Mouse (Mus musculus): ENCODE measurements around the gene Aoc1. TPM values are rescaled to one million over a fixed set of nuclear protein-coding genes. Genes with fewer than 3 reads are reported as not detected.
"Not testable (repeated sequence)": the region's sequence is repeated elsewhere in the genome, so short reads cannot be mapped to it uniquely, and the experiment has no call there.

Gene Aoc1
- polyA plus RNA-seq, 1 experiment = not detected

DNA sequence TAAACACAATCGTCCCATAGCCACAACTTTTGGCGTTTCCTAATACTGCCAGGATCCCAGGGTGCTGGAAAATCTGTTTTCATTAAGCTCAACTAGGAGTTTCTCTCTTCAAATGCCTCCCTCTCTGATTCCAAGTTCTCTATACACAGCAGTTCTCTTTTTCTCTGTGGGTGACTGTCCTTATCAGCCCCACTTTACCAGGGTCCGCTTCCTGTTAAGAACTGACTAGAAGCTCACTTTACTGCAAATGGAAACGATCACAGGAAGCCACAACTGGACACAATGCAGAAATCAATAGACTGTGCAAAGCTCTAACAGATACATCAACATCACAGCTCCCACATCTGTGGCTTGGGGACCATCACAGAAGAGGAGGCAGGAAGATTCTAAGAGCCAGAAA, 21.5 kb downstream of the Aoc1 start:
- 2% methylated on average over 4 of the region's 4 CpGs for WGBS
- TF ChIP-seq POLR2A (IDR thresholded peaks at IDR 0.05; ENCODE audit: borderline replicate concordance, control insufficient read depth, low read depth, low read length) (no peak), CTCF (IDR thresholded peaks at IDR 0.05; ENCODE audit: control insufficient read depth, insufficient read depth, low read length) (no peak)
- H3K4me3 ChIP-seq (replicated peaks; ENCODE audit: control insufficient read depth, low read depth, low read length) = no peak overlapping the region
- H3K27ac ChIP-seq (ENCODE audit: control insufficient read depth, insufficient read depth, low read depth, low read length, poor library complexity) = no peak overlapping the region
- no peaks in the 10 kb centered on the region for H3K4me1 ChIP-seq (ENCODE audit: control insufficient read depth, insufficient read depth, low read length)

GRCm38 (mm10) chr6:48894938-48895818, 22.5 kb downstream of the Aoc1 start:
- 65% methylated on average over 8 of the region's 8 CpGs for WGBS
- TF ChIP-seq CTCF (IDR thresholded peaks at IDR 0.05; ENCODE audit: control insufficient read depth, insufficient read depth, low read length) = no peak
- no peak for TF ChIP-seq POLR2A (IDR thresholded peaks at IDR 0.05; ENCODE audit: borderline replicate concordance, control insufficient read depth, low read depth, low read length)
- Histone ChIP-seq H3K4me3 (replicated peaks; ENCODE audit: control insufficient read depth, low read depth, low read length) (no peak overlapping the region), H3K27ac (ENCODE audit: control insufficient read depth, insufficient read depth, low read depth, low read length, poor library complexity) (no peak overlapping the region), H3K4me1 (ENCODE audit: control insufficient read depth, insufficient read depth, low read length) (no peaks in the 10 kb centered on the region)

- H3K4me1 ChIP-seq (ENCODE audit: control insufficient read depth, insufficient read depth, low read length) = no peaks in the 10 kb centered on the region
- WGBS = 84% methylated on average over 5 of the region's 5 CpGs
- TF ChIP-seq CTCF (IDR thresholded peaks at IDR 0.05; ENCODE audit: control insufficient read depth, insufficient read depth, low read length) = no peak
- no peak for TF ChIP-seq POLR2A (IDR thresholded peaks at IDR 0.05; ENCODE audit: borderline replicate concordance, control insufficient read depth, low read depth, low read length)
- H3K27ac ChIP-seq (ENCODE audit: control insufficient read depth, insufficient read depth, low read depth, low read length, poor library complexity) = no peak overlapping the region
- no peak overlapping the region for H3K4me3 ChIP-seq (replicated peaks; ENCODE audit: control insufficient read depth, low read depth, low read length)
Measured at GRCm38 (mm10) chr6:48895941-48896340, 23.2 kb downstream of the Aoc1 start.

GRCm38 (mm10) chr6:48896956-48897355, 24.3 kb downstream of the Aoc1 start:
- H3K4me1 ChIP-seq (ENCODE audit: control insufficient read depth, insufficient read depth, low read length) = no peaks in the 10 kb centered on the region
- TF ChIP-seq POLR2A (IDR thresholded peaks at IDR 0.05; ENCODE audit: borderline replicate concordance, control insufficient read depth, low read depth, low read length) (no peak), CTCF (IDR thresholded peaks at IDR 0.05; ENCODE audit: control insufficient read depth, insufficient read depth, low read length) (no peak)
- no peak overlapping the region for H3K27ac ChIP-seq (ENCODE audit: control insufficient read depth, insufficient read depth, low read depth, low read length, poor library complexity)
- no peak overlapping the region for H3K4me3 ChIP-seq (replicated peaks; ENCODE audit: control insufficient read depth, low read depth, low read length)
- WGBS = 66% methylated on average over 5 of the region's 5 CpGs

- 74% methylated on average over 11 of the region's 11 CpGs for WGBS
- not testable (repeated sequence) for H3K4me1 ChIP-seq (ENCODE audit: control insufficient read depth, insufficient read depth, low read length); H3K27ac ChIP-seq (ENCODE audit: control insufficient read depth, insufficient read depth, low read depth, low read length, poor library complexity); H3K4me3 ChIP-seq (replicated peaks; ENCODE audit: control insufficient read depth, low read depth, low read length)
Measured at GRCm38 (mm10) chr6:48901316-48901715, 28.6 kb downstream of the Aoc1 start.

DNA sequence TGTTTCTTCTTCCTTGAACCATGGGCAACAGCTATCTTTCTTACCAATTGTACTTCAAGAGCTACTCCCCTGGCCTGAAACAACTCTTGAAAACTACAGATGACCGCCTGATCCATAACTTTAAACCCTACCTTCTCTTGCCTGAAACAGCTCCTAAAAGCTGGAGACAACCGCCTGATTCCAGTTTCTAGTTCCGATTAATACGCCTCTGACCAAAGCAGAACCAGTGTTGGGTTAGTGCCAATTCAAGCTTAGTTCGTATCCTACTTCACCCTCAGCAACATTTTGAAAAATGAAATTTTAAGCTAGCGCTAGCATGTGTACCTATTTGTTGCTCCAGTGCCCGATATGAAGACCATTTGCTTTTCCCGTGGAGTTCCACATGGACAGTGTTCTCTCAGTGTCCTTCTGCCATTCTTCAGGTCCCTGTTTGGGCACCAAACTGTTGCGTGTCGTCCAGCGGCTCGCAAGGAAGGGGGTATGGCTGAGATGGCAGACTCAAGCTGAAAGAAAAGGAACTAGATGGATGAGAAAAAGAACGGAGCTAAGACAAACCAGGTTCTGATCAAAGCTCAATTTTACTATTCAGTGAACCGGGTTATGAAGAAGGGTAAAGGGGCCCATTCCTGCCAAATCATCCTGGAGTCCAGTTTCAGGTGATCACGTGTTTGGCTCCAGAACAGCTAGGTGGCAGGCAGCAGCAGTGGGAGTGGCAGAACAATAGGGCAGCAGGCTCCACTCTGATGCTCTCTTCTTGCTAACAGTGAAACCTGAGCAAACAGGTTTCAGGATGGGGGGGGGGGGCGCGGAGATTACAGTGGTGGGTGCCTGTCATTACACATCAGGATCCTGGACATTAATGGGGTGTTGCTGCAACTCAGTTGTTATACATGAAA, 30.1 kb downstream of the Aoc1 start:
- Histone ChIP-seq H3K27ac (ENCODE audit: control insufficient read depth, insufficient read depth, low read depth, low read length, poor library complexity) (no peak overlapping the region), H3K4me3 (replicated peaks; ENCODE audit: control insufficient read depth, low read depth, low read length) (no peak overlapping the region), H3K4me1 (ENCODE audit: control insufficient read depth, insufficient read depth, low read length) (no peaks in the 10 kb centered on the region)
- TF ChIP-seq CTCF (IDR thresholded peaks at IDR 0.05; ENCODE audit: control insufficient read depth, insufficient read depth, low read length) = no peak
- TF ChIP-seq POLR2A (IDR thresholded peaks at IDR 0.05; ENCODE audit: borderline replicate concordance, control insufficient read depth, low read depth, low read length) = no peak
- 81% methylated on average over 17 of the region's 17 CpGs for WGBS

- H3K27ac ChIP-seq (ENCODE audit: control insufficient read depth, insufficient read depth, low read depth, low read length, poor library complexity) = no peak overlapping the region
- TF ChIP-seq CTCF (IDR thresholded peaks at IDR 0.05; ENCODE audit: control insufficient read depth, insufficient read depth, low read length) (no peak), POLR2A (IDR thresholded peaks at IDR 0.05; ENCODE audit: borderline replicate concordance, control insufficient read depth, low read depth, low read length) (no peak)
- H3K4me1 ChIP-seq (ENCODE audit: control insufficient read depth, insufficient read depth, low read length) = no peaks in the 10 kb centered on the region
- 62% methylated on average over 4 of the region's 4 CpGs for WGBS
- H3K4me3 ChIP-seq (replicated peaks; ENCODE audit: control insufficient read depth, low read depth, low read length) = no peak overlapping the region
Measured at GRCm38 (mm10) chr6:48903437-48903836, 30.7 kb downstream of the Aoc1 start.

DNA sequence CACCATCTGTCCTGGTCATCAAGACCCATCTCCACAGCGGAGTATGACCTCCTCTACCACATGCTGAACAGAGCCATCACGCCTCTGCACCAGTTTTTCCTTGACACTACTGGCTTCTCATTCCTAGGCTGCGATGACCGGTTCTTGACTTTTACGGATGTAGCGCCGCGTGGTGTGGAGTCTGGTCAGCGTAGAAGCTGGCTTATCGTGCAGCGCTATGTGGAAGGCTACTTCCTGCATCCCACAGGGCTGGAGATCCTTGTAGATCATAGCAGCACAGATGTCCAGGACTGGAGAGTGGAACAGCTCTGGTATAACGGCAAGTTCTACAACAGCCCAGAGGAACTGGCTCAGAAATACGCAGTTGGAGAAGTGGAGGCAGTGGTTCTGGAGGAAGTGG, 32.9 kb downstream of the Aoc1 start:
- Histone ChIP-seq H3K27ac (ENCODE audit: control insufficient read depth, insufficient read depth, low read depth, low read length, poor library complexity) (no peak overlapping the region), H3K4me3 (replicated peaks; ENCODE audit: control insufficient read depth, low read depth, low read length) (no peak overlapping the region), H3K4me1 (ENCODE audit: control insufficient read depth, insufficient read depth, low read length) (no peaks in the 10 kb centered on the region)
- no peak for TF ChIP-seq POLR2A (IDR thresholded peaks at IDR 0.05; ENCODE audit: borderline replicate concordance, control insufficient read depth, low read depth, low read length)
- no peak for TF ChIP-seq CTCF (IDR thresholded peaks at IDR 0.05; ENCODE audit: control insufficient read depth, insufficient read depth, low read length)
- 74% methylated on average over 13 of the region's 13 CpGs for WGBS

Data from bone marrow, adult 2 months (tissue).